Comparison of ENCODE assay signal across 23 mouse cellular contexts in the genomic region with DNA sequence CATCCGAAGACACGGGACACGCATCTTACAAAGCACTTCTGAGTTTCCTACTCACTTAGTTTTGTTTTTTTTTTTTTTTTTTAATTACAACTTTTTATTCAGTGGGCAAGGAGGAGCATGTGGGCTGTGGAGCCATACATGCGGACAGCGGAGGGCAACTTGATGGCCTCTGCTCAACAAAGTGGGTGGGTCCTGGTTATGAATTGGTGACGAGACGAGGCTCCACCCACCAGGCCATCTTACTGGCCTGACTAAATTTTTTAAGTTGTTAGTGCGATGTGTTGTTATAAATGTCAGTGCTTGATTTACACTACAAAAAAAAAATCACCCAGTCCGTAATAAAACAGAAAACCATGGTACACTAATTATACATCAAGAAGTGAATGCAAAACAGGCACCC. TPM values are rescaled to one million over a fixed set of nuclear protein-coding genes. Genes with fewer than 3 reads are reported as not detected.
A peak's percentile ranks its signal among the peaks of the same experiment; 100 is the strongest.
DNase-seq lines count a peak whose midpoint lies in the region; ATAC-seq and TF ChIP-seq lines count a peak whose summit lies in the region.
"Had no signal": no experiment of that assay in that cellular context is flagged by ENCODE, and none has a peak within 500 bp of the region (broad histone marks: within the 10 kb centered on the region; RNA-seq: fewer than 3 reads in every experiment).

No protein-coding gene starts in this region.

- intact Hi-C loops in heart, adult 2 months (cut with DNase I): no loop called here
- intact Hi-C loops in heart, postnatal 36 days (cut with DNase I): no loop called here

- WGBS in heart, adult 2 months: 47% methylated on average over 9 of the region's 9 CpGs
- WGBS in heart, embryonic 13.5 days: 72% methylated on average over 9 of the region's 9 CpGs
- WGBS in heart, postnatal 0 days: 62% methylated on average over 9 of the region's 9 CpGs
- 79% methylated on average over 9 of the region's 9 CpGs for WGBS in stomach, embryonic 16.5 days
- WGBS in stomach, postnatal 0 days: 70% methylated on average over 9 of the region's 9 CpGs

- TF ChIP-seq EP300 in heart, adult 2 months (IDR thresholded peaks at IDR 0.05; ENCODE audit: insufficient read depth, low read depth, low read length): no peak
- TF ChIP-seq EP300 in heart, postnatal 0 days (IDR thresholded peaks at IDR 0.05; ENCODE audit: low read depth): no peak
- no peak for TF ChIP-seq EP300 in stomach, postnatal 0 days (optimal IDR thresholded peaks at IDR 0.05)

- no peak for DNase-seq in heart, adult 2 months
- no peak for DNase-seq in heart, postnatal 36 days
- DNase-seq in heart, adult 8-10 months (ENCODE audit: low spot score): no peak
- DNase-seq in heart, postnatal 0 days (ENCODE audit: low spot score): no peak
- no peak for DNase-seq in heart, adult 11 months
- DNase-seq in stomach, postnatal 0 days (ENCODE audit: low spot score): no peak
- DNase-seq: cerebellum, adult 11 months; cerebellum, adult 8-10 months; cerebellum, postnatal 14 days; embryo, embryonic 11 days; gastrocnemius, postnatal 10 days; kidney, adult 9 months had no signal

- H3K79me2 ChIP-seq in heart, adult 2 months (replicated peaks; ENCODE audit: control insufficient read depth, insufficient read depth, low read length): no peaks in the 10 kb centered on the region

- no peaks in the 10 kb centered on the region for H3K36me3 ChIP-seq in heart, adult 2 months (ENCODE audit: control insufficient read depth, insufficient read depth, low read length)
- peaks cover 48% of the 10 kb centered on the region for H3K36me3 ChIP-seq in heart, embryonic 13.5 days
- H3K36me3 ChIP-seq in heart, postnatal 0 days (replicated peaks; ENCODE audit: control insufficient read depth, insufficient read depth, low read length): peaks cover 17% of the 10 kb centered on the region
- no peaks in the 10 kb centered on the region; the same call in 1 of the 2 replicates for H3K36me3 ChIP-seq in stomach, embryonic 16.5 days (ENCODE audit: control insufficient read depth, insufficient read depth, low read length)
- H3K36me3 ChIP-seq in stomach, postnatal 0 days (ENCODE audit: control insufficient read depth, insufficient read depth, low read length): peaks cover 11% of the 10 kb centered on the region

- peak overlapping the region; percentile 55; the same call in 1 of the 2 replicates for H3K27ac ChIP-seq in heart, adult 2 months
- peak overlapping the region; percentile 82 for H3K27ac ChIP-seq in heart, embryonic 13.5 days (replicated peaks)
- peak overlapping the region; percentile 56 for H3K27ac ChIP-seq in heart, postnatal 0 days (ENCODE audit: low read depth)
- no peak overlapping the region for H3K27ac ChIP-seq in stomach, embryonic 16.5 days (ENCODE audit: low read length)
- H3K27ac ChIP-seq in stomach, postnatal 0 days (replicated peaks): no peak overlapping the region
- H3K27ac ChIP-seq: embryonic facial prominence, embryonic 15.5 days; forebrain, embryonic 10.5 days; hindbrain, embryonic 15.5 days; kidney, postnatal 0 days had no signal

- TF ChIP-seq POLR2A in heart, adult 2 months (IDR thresholded peaks at IDR 0.05; ENCODE audit: insufficient read depth, low read depth, low read length): no peak

- no peak overlapping the region for H3K4me2 ChIP-seq in heart, embryonic 13.5 days
- H3K4me2 ChIP-seq in heart, postnatal 0 days (ENCODE audit: low read depth, low read length): no peak overlapping the region
- H3K4me2 ChIP-seq in stomach, embryonic 16.5 days (ENCODE audit: low read depth, low read length): no peak overlapping the region
- H3K4me2 ChIP-seq in stomach, postnatal 0 days (replicated peaks; ENCODE audit: low read depth): no peak overlapping the region
- H3K4me2 ChIP-seq: embryonic facial prominence, embryonic 15.5 days; hindbrain, embryonic 15.5 days had no signal

- no peak overlapping the region for H3K4me3 ChIP-seq in heart, adult 2 months
- H3K4me3 ChIP-seq in heart, embryonic 13.5 days: no peak overlapping the region
- no peak overlapping the region for H3K4me3 ChIP-seq in heart, postnatal 0 days (ENCODE audit: low read depth, low read length)
- H3K4me3 ChIP-seq in stomach, embryonic 16.5 days (replicated peaks; ENCODE audit: low read length): no peak overlapping the region
- H3K4me3 ChIP-seq in stomach, postnatal 0 days (ENCODE audit: low read depth, low read length): no peak overlapping the region
- H3K4me3 ChIP-seq: embryonic facial prominence, embryonic 15.5 days; erythroblast, embryonic 14.5 days; forebrain, embryonic 10.5 days; hindbrain, embryonic 15.5 days had no signal

- ATAC-seq in heart, embryonic 13.5 days (ENCODE audit: extremely low read depth, insufficient number of reproducible peaks, low FRiP score, low TSS enrichment): no peak
- ATAC-seq in heart, postnatal 0 days (ENCODE audit: insufficient read depth, low read depth): no peak
- no peak for ATAC-seq in stomach, embryonic 16.5 days (ENCODE audit: insufficient read depth, low FRiP score)
- no peak for ATAC-seq in stomach, postnatal 0 days (ENCODE audit: low FRiP score, low TSS enrichment)
- ATAC-seq: activated CD4-positive, CD25-positive, alpha-beta regulatory T cell, adult 4 months; forebrain, embryonic 14.5 days; intestine, embryonic 16.5 days; Patski had no signal

- H3K9ac ChIP-seq in heart, adult 2 months (ENCODE audit: low read depth, low read length): no peak overlapping the region
- H3K9ac ChIP-seq in heart, embryonic 13.5 days: peak overlapping the region; percentile 48; the same call in 1 of the 2 replicates
- H3K9ac ChIP-seq in heart, postnatal 0 days (replicated peaks; ENCODE audit: low read depth, low read length): 0 out of 2 replicates have a peak overlapping the region, but pooled peaks have one; percentile 3
- 0 out of 2 replicates have a peak overlapping the region, but pooled peaks have one; percentile 35 for H3K9ac ChIP-seq in stomach, embryonic 16.5 days (ENCODE audit: low read length)
- H3K9ac ChIP-seq in stomach, postnatal 0 days (ENCODE audit: low read length): no peak overlapping the region
- H3K9ac ChIP-seq: embryonic facial prominence, embryonic 15.5 days; hindbrain, embryonic 15.5 days had no signal

- no peaks in the 10 kb centered on the region; the same call in 1 of the 2 replicates for H3K4me1 ChIP-seq in heart, adult 2 months (ENCODE audit: control insufficient read depth, insufficient read depth, low read length)
- peaks cover 36% of the 10 kb centered on the region for H3K4me1 ChIP-seq in heart, embryonic 13.5 days
- H3K4me1 ChIP-seq in heart, postnatal 0 days (ENCODE audit: control insufficient read depth, insufficient read depth): peaks cover 24% of the 10 kb centered on the region
- no peaks in the 10 kb centered on the region for H3K4me1 ChIP-seq in stomach, embryonic 16.5 days (ENCODE audit: control insufficient read depth, insufficient read depth, low read length)
- no peaks in the 10 kb centered on the region for H3K4me1 ChIP-seq in stomach, postnatal 0 days (replicated peaks; ENCODE audit: control insufficient read depth, insufficient read depth)
- H3K4me1 ChIP-seq: embryonic facial prominence, embryonic 15.5 days; forebrain, embryonic 10.5 days; hindbrain, embryonic 15.5 days had no signal

- no peak for TF ChIP-seq CTCF in heart, adult 2 months (IDR thresholded peaks at IDR 0.05)
- TF ChIP-seq CTCF in heart, postnatal 0 days (IDR thresholded peaks at IDR 0.05; ENCODE audit: low read depth): no peak
- TF ChIP-seq CTCF in stomach, postnatal 0 days (IDR thresholded peaks at IDR 0.05; ENCODE audit: low read depth): no peak

- no peaks in the 10 kb centered on the region for H3K27me3 ChIP-seq in heart, adult 2 months (ENCODE audit: control insufficient read depth, insufficient read depth, low read length)
- no peaks in the 10 kb centered on the region for H3K27me3 ChIP-seq in heart, embryonic 13.5 days (replicated peaks)
- H3K27me3 ChIP-seq in heart, postnatal 0 days (ENCODE audit: control insufficient read depth, insufficient read depth, low read length): no peaks in the 10 kb centered on the region
- H3K27me3 ChIP-seq in stomach, embryonic 16.5 days (ENCODE audit: control insufficient read depth, insufficient read depth, low read length): no peaks in the 10 kb centered on the region
- H3K27me3 ChIP-seq in stomach, postnatal 0 days (ENCODE audit: control insufficient read depth, insufficient read depth, low read length): no peaks in the 10 kb centered on the region
- H3K27me3 ChIP-seq: embryonic facial prominence, embryonic 15.5 days; hindbrain, embryonic 15.5 days; Patski had no signal

- no peaks in the 10 kb centered on the region for H3K9me3 ChIP-seq in heart, embryonic 13.5 days
- no peaks in the 10 kb centered on the region for H3K9me3 ChIP-seq in heart, postnatal 0 days (replicated peaks; ENCODE audit: control insufficient read depth, low read length)
- no peaks in the 10 kb centered on the region for H3K9me3 ChIP-seq in stomach, embryonic 16.5 days (replicated peaks; ENCODE audit: control insufficient read depth, low read length)
- H3K9me3 ChIP-seq in stomach, postnatal 0 days (ENCODE audit: control insufficient read depth, low read length): no peaks in the 10 kb centered on the region
- H3K9me3 ChIP-seq: embryonic facial prominence, embryonic 15.5 days; forebrain, embryonic 10.5 days; hindbrain, embryonic 15.5 days had no signal

RNA-seq across cellular contexts. Expression of gene Grtp1, which starts 20.0 kb away (rescaled TPM):
- 1 to 10 TPM; 3.9 to 5.1 TPM for total RNA-seq in heart, adult 2 months (2021)
- 3.8 and 5.6 TPM in 2 replicates for polyA plus RNA-seq in heart, adult 2 months (2012; rRNA removed)
- total RNA-seq in heart, postnatal 36 days (2021): 1 to 10 TPM; 4.8 to 4.9 TPM
- polyA plus RNA-seq in heart, embryonic 13.5 days (2015; fragmentation: Nextera tagmentation; extraction: Ambion mirVana): 17.1 and 19.9 TPM in 2 replicates
- 1 to 10 TPM; 3.7 to 6.6 (median 4.6) TPM for total RNA-seq in heart, adult 8-10 months (2022)
- total RNA-seq in heart, postnatal 0 days (2014; rRNA removed; ENCODE audit: low replicate concordance): 4.4 and 9.9 TPM in 2 replicates
- polyA plus RNA-seq in heart, postnatal 0 days (2015; fragmentation: Nextera tagmentation; extraction: Ambion mirVana): 10.0 and 11.9 TPM in 2 replicates
- 22.6 and 25.5 TPM in 2 replicates for polyA plus RNA-seq in stomach, embryonic 16.5 days (2015; fragmentation: Nextera tagmentation; extraction: Ambion mirVana)
- 30.6 and 31.8 TPM in 2 replicates for polyA plus RNA-seq in stomach, postnatal 0 days (2015; fragmentation: Nextera tagmentation; extraction: Ambion mirVana)

RNA-seq across cellular contexts. Expression of gene Lamp1, which starts 21.4 kb away (rescaled TPM):
- total RNA-seq in heart, adult 2 months (2021): 100 to 1,000 TPM; 406 to 437 TPM
- polyA plus RNA-seq in heart, adult 2 months (2012; rRNA removed): 462 and 645 TPM in 2 replicates
- 100 to 1,000 TPM; 403 to 406 TPM for total RNA-seq in heart, postnatal 36 days (2021)
- polyA plus RNA-seq in heart, embryonic 13.5 days (2015; fragmentation: Nextera tagmentation; extraction: Ambion mirVana): 305 and 332 TPM in 2 replicates
- total RNA-seq in heart, adult 8-10 months (2022): 100 to 1,000 TPM; 413 to 443 (median 429) TPM
- 317 and 327 TPM in 2 replicates for total RNA-seq in heart, postnatal 0 days (2014; rRNA removed; ENCODE audit: low replicate concordance)
- polyA plus RNA-seq in heart, postnatal 0 days (2015; fragmentation: Nextera tagmentation; extraction: Ambion mirVana): 266 and 267 TPM in 2 replicates
- polyA plus RNA-seq in stomach, embryonic 16.5 days (2015; fragmentation: Nextera tagmentation; extraction: Ambion mirVana): 241 and 263 TPM in 2 replicates
- 260 and 278 TPM in 2 replicates for polyA plus RNA-seq in stomach, postnatal 0 days (2015; fragmentation: Nextera tagmentation; extraction: Ambion mirVana)

Comparison
In these comparisons a context has a peak if more than half of its experiments do, and no peak if none do; other contexts are left out.
1. H3K9ac ChIP-seq: peak in heart, embryonic 13.5 days (single experiment), heart, postnatal 0 days (single experiment) and stomach, embryonic 16.5 days (single experiment); none in heart, adult 2 months (single experiment) and stomach, postnatal 0 days (single experiment).
2. H3K27ac ChIP-seq: peak in heart, adult 2 months (single experiment), heart, embryonic 13.5 days (single experiment) and heart, postnatal 0 days (single experiment); none in stomach, embryonic 16.5 days (single experiment) and stomach, postnatal 0 days (single experiment).